Mouse (Mus musculus) kidney, postnatal 36 days (tissue): ENCODE data around the gene Dnah11.
"Not testable (repeated sequence)": the region's sequence is repeated elsewhere in the genome, so short reads cannot be mapped to it uniquely, and the experiment has no call there.

Experiments
- DNase-seq, 2 experiments: peaks; one replicate each; pipeline ENCODE4 v3.0.0; 2021 to 2022; ENCODE audit warnings: mixed read lengths in 2 of 2

The Dnah11 gene

GRCm38 (mm10) chr12:117959213-117959612 lies 239.6 kb downstream of the Dnah11 start:
- DNase-seq = no peak

DNA sequence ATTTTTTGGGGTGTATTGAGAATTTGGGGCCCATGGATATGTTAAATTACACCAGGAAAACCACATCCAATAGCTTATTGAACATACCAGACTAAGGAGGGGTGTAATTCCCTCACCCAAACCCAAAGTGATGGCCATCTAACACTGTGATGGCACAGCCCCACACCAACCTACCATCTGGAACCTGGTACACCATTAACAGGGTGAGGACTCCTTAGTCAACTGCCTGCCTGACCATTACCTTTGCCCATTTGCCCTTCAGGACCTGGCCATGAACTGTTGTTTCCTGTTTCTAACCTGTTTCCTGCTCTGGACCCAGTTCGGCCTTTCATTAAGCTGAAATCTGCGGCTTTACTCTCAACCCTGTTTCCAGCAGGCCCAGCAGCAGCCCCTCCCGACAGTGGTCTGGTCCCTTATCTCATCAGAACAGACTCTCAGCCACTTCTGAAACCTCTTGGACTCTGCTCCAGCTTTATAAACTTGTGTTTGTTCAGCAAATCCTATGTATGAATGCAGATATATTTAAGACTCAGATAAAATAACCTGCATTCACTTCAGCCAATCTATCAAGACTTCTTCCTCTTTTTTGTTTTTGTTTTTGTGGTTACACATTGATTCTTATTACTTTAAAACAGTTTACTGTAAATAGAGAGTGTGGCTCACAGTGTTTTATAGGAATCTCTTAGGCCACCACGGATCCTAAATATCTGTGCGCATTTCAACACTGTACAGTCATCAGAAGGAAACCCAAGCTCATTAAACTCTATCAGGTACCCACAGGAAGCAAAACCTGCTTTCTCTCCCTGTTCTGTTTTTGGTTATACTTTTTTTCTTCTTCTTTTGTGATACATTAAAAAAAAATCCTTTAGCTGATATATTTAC lies 251.8 kb downstream of the Dnah11 start:
- DNase-seq = no peak

DNA sequence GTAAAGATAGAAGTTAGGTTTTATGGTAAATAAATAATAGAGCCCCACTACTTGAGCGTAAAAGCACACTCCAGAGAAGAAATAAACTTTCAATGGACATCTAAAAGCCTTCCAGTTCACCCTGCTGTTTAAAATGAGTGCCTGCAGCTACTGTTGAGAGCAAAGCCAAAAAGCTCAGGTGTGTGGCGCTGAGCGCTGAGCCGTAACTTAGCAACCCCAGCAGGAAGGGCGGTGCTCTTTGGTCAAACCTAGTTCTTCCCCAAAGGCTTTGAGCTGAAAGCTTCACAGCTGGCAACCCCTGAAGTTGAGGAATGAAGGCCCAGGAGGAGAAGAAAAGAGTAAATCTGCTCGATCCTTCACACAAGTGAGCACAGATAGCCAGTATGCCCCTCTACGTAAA lies 256.9 kb downstream of the Dnah11 start:
- peak; percentile 37 for DNase-seq

DNA sequence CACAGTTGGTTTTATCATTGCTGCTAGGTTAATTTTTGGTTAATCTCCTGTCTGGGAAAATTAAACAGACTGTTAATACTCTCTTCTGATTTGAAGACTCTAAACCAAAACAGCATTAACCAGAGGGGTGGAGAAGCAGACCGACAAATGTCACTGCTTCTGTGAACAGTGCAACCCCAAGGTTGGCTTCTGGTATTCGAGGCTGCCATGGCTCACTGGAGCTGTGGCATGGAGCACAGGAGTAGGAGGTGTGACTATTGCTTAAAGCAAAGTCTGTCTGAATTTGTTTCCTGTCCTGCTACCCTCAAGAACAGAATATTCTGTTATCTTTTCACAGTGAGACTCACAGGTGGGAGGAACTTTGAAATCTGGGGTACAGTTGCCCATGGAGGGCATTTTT lies 260.6 kb downstream of the Dnah11 start:
- peak; percentile 40 to 49 for DNase-seq

- no peak for DNase-seq
These were observed 266.8 kb downstream of the Dnah11 start for GRCm38 (mm10) chr12:117932026-117932425.

DNA sequence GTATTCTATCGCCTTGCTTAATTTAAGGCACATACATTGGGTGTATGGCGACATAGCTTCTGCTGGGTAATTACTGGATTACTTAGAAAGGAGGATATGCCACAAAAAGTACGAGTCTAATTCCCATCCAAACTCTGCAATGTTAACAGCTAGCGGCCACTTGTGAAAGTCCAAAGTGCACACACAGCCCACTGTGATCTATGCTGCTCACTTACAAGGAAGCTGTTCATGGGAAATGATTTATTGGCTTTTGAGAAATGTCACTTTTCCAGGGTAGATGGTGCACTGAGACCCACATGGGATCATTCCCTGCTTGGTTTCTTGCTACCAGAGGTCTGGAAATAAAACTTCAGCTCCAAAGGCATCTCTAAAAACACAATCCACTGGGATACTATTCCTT lies 269.1 kb downstream of the Dnah11 start:
- DNase-seq = no peak

- DNase-seq = peak in 1 of 2 experiments; percentile 30
These were observed 282.8 kb downstream of the Dnah11 start for GRCm38 (mm10) chr12:117915826-117916588.

DNA sequence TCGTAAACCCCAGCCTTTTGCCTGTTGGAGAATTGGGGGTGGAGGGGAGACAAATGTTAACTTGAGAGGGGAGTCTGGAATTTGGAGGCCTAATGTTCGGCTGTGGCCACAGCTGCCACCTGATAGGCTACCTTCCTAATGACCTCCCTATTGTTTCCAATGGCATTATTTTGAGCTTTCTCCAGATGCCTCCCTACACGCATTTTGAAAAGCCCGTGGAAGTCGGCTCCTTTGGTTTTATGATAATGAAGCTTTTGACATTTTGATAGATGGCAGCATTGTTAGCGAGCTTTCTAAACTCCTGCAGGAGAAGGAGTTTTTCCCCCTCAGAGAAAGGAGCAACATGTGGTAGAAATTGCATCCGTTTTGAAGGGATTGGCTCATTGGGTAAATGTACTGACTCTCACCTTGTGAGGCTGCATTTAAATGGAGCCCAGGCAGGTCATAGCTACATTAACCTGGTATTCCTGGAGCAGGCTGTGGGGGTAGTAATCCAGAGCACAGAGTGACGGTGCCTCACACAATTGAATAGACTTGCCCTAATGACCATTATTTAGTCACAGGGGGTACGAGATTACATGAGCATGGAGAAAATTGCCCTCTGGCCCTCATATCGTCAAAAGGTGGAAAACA lies 284.1 kb downstream of the Dnah11 start:
- DNase-seq = peak in 1 of 2 experiments; percentile 25

- no peak for DNase-seq
These were observed 287.4 kb downstream of the Dnah11 start for GRCm38 (mm10) chr12:117911396-117911795.

- DNase-seq = not testable (repeated sequence)
These were observed 293.5 kb downstream of the Dnah11 start for GRCm38 (mm10) chr12:117905232-117905840.

- no peak for DNase-seq
These were observed 295.2 kb downstream of the Dnah11 start for GRCm38 (mm10) chr12:117903671-117904070.

GRCm38 (mm10) chr12:117901352-117901751 lies 297.5 kb downstream of the Dnah11 start:
- not testable (repeated sequence) for DNase-seq

DNA sequence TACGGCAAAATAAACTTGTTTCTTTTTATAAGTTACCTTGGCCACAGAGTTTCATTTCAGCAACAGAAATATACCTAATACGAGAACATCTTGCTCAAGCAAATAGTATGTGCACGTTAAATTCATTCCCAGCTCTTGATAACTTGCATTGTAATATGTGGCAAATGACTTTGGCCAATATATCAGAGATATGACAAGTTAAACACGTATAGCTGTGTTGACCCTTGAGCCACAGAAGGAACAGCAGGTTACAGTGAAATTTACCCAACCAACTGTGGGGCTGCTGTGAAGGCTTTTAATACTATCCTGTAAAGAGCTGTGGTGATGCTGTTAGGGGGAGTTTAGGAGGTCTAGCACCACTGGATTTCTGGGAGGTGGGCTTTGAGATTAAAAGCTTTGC lies 298.0 kb downstream of the Dnah11 start:
- DNase-seq = not testable (repeated sequence)

DNA sequence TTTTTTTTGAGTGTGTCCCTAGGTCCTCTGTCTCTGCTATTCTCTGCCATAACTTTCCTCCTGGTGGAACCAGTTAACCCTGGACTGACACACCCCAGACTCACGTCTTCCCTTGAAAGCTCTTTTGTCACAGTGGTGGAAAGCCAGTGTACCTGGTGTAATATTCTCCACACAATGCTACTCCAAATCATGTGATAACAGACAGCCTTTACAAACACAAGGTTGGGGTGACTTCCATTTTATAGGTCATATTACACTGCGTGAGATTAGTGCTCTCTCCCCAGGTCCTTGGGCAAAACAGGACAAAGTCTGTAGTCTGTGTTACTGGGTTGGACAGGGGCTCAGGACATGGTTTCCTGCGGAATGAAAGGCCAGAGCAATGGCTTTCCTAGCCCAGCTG lies 311.4 kb downstream of the Dnah11 start:
- DNase-seq = no peak

DNA sequence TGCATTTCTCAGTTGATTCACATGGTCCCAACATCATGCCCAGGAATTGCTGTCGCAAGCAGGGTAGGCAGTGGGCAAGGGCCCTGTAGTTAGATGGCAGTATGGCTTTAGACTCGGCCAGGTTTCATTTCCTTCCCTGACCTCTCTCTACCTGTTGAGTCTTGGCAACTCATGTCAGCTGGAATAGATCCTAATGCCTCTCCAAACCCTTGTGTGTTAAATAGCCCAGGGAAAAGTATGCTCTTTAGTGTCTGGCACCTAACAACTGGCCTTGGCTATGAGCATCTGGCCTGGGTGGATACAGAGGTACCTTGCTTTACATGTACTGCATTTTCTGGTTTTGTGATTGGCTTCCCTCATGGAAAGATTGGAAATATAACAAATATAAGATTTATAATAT lies 314.2 kb downstream of the Dnah11 start:
- peak; percentile 12 to 20 for DNase-seq

DNA sequence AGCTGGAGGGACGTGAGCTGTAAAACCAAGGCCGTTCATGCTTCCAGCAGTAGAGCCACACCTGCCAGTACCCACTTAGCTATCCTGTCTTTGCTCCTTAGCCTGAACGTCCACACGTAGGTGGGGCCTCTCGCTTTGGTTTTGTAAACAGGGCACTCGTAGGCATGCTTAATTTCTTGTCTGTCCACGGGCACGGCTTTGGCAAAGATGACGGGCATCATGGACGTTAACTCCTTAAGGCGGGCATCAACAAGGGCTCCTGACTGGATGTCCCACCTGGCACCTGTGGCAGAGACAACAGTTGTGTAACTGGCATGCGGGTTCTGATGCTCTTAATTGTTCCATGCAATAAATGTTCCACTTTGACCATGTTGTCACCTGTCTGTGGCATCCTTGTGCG lies 320.5 kb downstream of the Dnah11 start:
- no peak for DNase-seq

DNA sequence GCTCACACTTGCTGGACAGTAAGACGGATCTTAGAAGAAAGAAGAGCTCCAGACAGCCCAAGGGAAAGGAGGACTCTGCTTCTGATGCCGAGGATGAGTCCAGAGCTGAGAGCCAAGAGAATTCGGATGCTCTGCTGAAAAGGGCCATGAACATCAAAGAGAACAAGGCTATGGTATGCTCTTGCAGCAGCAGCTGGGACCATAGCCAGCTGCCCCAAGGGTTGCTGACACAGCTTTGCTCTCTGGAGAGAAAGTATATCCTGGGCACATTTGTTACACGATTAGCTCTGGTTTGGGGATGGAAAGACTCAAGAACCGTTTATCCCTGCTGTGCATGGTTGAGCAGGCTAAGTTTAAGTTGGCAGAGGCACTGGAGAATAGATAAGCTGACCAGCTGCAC lies 326.6 kb downstream of the Dnah11 start:
- DNase-seq = no peak

DNA sequence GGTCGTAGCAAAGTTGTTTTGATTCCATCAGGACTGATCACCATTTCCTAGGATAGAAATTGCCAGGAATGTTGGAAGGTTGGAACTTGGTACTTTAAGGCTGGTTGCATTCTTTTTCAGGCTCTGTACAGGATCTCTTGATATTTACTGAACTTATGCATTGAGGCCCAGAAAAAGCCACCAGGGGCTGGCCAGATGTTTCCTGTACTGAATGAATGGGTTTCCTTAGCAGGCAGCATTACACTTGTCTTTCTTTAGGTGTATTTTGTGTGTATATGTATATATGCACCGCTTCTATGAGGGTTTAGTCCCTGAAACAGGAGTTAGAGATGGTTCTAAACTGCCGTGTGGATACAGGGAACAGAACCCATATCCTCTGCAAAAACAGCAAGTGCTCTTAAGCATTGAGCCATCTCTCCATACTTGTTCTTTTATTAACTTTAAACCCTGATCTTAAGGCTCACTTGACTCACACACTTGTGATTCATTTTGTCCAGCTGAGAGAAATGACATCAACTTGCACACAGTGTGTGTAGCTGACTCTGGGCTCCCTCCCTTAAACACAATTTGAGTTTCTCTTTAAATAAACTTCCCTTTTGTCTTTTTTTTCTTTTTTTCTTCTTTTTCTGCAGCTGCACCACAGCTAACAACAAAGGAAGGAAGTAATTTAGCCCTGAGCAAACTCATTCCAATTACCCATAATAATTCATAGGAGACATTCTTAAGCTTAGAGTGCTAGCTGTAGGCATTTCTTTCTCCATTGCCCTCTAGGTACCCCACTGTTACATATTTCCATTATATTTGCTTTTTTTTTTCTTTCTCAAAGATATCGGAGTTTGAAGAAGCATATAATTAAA lies 330.9 kb downstream of the Dnah11 start:
- no peak for DNase-seq

DNA sequence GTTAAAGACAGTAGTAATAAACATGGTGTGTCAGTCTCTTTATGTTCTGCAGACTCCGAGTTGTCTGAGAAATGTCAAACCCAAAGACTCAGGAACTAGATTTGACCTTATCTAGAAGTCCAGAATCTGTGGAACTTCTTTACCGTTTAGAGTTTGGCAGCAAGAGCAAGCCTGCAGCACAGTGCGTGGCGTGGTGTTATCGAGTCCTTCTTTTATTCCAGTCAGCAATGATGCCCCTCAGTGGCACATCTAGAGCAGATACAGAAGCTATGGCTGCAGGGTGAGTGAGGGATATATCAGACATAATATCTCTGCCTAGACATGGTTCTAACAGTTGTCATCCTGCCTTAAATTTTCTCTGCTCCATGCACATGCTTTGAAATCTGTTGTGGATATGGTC lies 336.2 kb downstream of the Dnah11 start:
- no peak for DNase-seq

DNA sequence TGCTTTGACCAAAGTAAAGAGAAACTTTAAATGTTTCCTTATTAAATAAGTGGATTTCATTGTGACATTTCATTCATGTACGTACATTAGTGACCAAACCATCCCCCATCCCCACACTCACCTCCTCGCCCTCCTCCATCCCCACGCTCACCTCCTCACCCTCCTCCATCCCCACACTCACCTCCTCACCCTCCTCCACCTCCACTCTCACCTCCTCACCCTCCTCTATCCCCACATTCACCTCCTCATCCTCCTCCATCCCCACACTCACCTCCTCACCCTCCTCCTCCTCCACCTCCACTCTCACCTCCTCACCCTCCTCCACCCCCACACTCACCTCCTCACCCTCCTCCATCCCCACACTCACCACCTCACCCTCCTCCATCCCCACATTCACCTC lies 337.6 kb downstream of the Dnah11 start:
- no peak for DNase-seq

- no peak for DNase-seq
These were observed 338.0 kb downstream of the Dnah11 start for GRCm38 (mm10) chr12:117860840-117861239.

DNA sequence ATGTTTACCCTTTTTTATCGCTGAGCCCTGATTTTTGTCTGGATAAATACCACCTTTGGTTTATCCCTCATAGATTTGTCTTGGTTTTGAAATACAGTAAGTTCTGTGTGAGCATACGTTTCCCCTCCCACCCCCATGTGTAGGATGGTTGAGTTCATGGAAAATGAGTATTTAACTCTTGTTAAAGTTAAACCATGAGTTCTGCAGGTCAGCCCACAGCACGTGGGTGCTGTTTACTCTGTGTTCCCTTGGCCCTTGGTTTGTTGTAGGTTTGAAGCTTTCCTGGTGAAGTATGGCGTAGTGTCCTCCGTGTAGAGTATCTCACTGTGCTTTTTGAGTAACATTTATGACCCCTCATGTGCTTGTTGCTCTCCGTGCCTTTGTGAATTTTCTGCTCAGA lies 341.0 kb downstream of the Dnah11 start:
- DNase-seq = no peak
